ENCODE assay signal across 9 mouse cellular contexts in genomic region chr3:88408953-88409352, GRCm38 (mm10). TPM values are rescaled to one million over a fixed set of nuclear protein-coding genes. Genes with fewer than 3 reads are reported as not detected.
DNase-seq lines count a peak whose midpoint lies in the region; ATAC-seq and TF ChIP-seq lines count a peak whose summit lies in the region.
"Had no signal": no experiment of that assay in that cellular context is flagged by ENCODE, and none has a peak within 500 bp of the region (broad histone marks: within the 10 kb centered on the region; RNA-seq: fewer than 3 reads in every experiment).

No protein-coding gene starts in this region.

- peak overlapping the region; percentile 71 for H3K4me3 ChIP-seq in heart, embryonic 10.5 days
- H3K4me3 ChIP-seq in E14TG2a.4 (replicated peaks; ENCODE audit: low read length) = peak overlapping the region; percentile 86
- H3K4me3 ChIP-seq in forebrain, embryonic 16.5 days (replicated peaks; ENCODE audit: low read length) = no peak overlapping the region; the same call in 1 of the 2 replicates
- H3K4me3 ChIP-seq in liver, postnatal 0 days (ENCODE audit: low read depth, low read length) = peak overlapping the region; percentile 57

- no peaks in the 10 kb centered on the region for H3K27me3 ChIP-seq in heart, embryonic 10.5 days (ENCODE audit: insufficient read depth, poor library complexity, severe bottlenecking)
- H3K27me3 ChIP-seq in E14TG2a.4 (ENCODE audit: insufficient read depth, low read length) = no peaks in the 10 kb centered on the region
- H3K27me3 ChIP-seq in forebrain, embryonic 16.5 days (replicated peaks; ENCODE audit: control insufficient read depth, insufficient read depth, low read length) = no peaks in the 10 kb centered on the region
- H3K27me3 ChIP-seq in liver, postnatal 0 days (ENCODE audit: insufficient read depth, low read length) = no peaks in the 10 kb centered on the region

- no peak for TF ChIP-seq EP300 in liver, postnatal 0 days (IDR thresholded peaks at IDR 0.05; ENCODE audit: low read depth)

- no peak for ATAC-seq in forebrain, embryonic 16.5 days
- no peak for ATAC-seq in liver, postnatal 0 days

- intact Hi-C loops in heart, postnatal 25 days (cut with DNase I) = no loop called here

- H3K4me2 ChIP-seq in forebrain, embryonic 16.5 days (ENCODE audit: low read length) = peak overlapping the region; percentile 72
- H3K4me2 ChIP-seq in liver, postnatal 0 days (ENCODE audit: low read depth, low read length) = peak overlapping the region; percentile 85

- H3K36me3 ChIP-seq in heart, embryonic 10.5 days = peaks cover 34% of the 10 kb centered on the region
- peaks cover 65% of the 10 kb centered on the region for H3K36me3 ChIP-seq in E14TG2a.4 (ENCODE audit: insufficient read depth, low read length)
- H3K36me3 ChIP-seq in forebrain, embryonic 16.5 days (ENCODE audit: control insufficient read depth, insufficient read depth) = no peaks in the 10 kb centered on the region; the same call in 1 of the 2 replicates
- peaks cover 13% of the 10 kb centered on the region for H3K36me3 ChIP-seq in liver, postnatal 0 days (replicated peaks; ENCODE audit: insufficient read depth, low read length)

- H3K9ac ChIP-seq in forebrain, embryonic 16.5 days (replicated peaks; ENCODE audit: low read depth, low read length) = peak overlapping the region; percentile 88
- H3K9ac ChIP-seq in liver, postnatal 0 days (replicated peaks) = peak overlapping the region; percentile 75

- peaks cover 42% of the 10 kb centered on the region for H3K4me1 ChIP-seq in heart, embryonic 10.5 days
- peaks cover 57% of the 10 kb centered on the region for H3K4me1 ChIP-seq in E14TG2a.4 (replicated peaks; ENCODE audit: low read depth, low read length)
- peaks cover 20% of the 10 kb centered on the region for H3K4me1 ChIP-seq in forebrain, embryonic 16.5 days (replicated peaks; ENCODE audit: control insufficient read depth, insufficient read depth, low read length)
- H3K4me1 ChIP-seq in liver, postnatal 0 days (ENCODE audit: insufficient read depth) = peaks cover 42% of the 10 kb centered on the region

- H3K9me3 ChIP-seq in heart, embryonic 10.5 days = no peaks in the 10 kb centered on the region
- H3K9me3 ChIP-seq in E14TG2a.4 (ENCODE audit: low read length) = no peaks in the 10 kb centered on the region
- H3K9me3 ChIP-seq in forebrain, embryonic 16.5 days (ENCODE audit: control insufficient read depth, low read length) = no peaks in the 10 kb centered on the region
- H3K9me3 ChIP-seq in liver, postnatal 0 days (ENCODE audit: low read length) = no peaks in the 10 kb centered on the region

- peak overlapping the region; percentile 97 for H3K27ac ChIP-seq in heart, embryonic 10.5 days
- no peak overlapping the region for H3K27ac ChIP-seq in forebrain, embryonic 16.5 days (ENCODE audit: low read length)
- peak overlapping the region; percentile 96 for H3K27ac ChIP-seq in liver, postnatal 0 days (ENCODE audit: low read depth)

- no peak for DNase-seq in heart, embryonic 10.5 days (ENCODE audit: low spot score)
- no peak for DNase-seq in heart, postnatal 25 days (ENCODE audit: low spot score)
- peak; percentile 16 for DNase-seq in liver, postnatal 0 days
- DNase-seq in right cerebral cortex, postnatal 36 days (ENCODE audit: low spot score in 2 of 2) = no peak
- DNase-seq in layer of hippocampus, postnatal 14 days (ENCODE audit: low spot score in 2 of 2) = no peak
- DNase-seq in kidney, postnatal 10 days = no peak
- DNase-seq: left cerebral cortex, postnatal 4 days had no signal

- 72% methylated on average over 5 of the region's 5 CpGs for WGBS in heart, embryonic 10.5 days
- 62% methylated on average over 5 of the region's 5 CpGs for WGBS in forebrain, embryonic 16.5 days
- WGBS in liver, postnatal 0 days (ENCODE audit: insufficient replicate concordance) = 30% methylated on average over 5 of the region's 5 CpGs

- no peak for TF ChIP-seq CTCF in E14TG2a.4 (conservative IDR thresholded peaks at IDR 0.05; ENCODE audit: low read length)
- no peak for TF ChIP-seq CTCF in liver, postnatal 0 days (IDR thresholded peaks at IDR 0.05; ENCODE audit: low read depth)

RNA-seq across cellular contexts. Expression of gene Pmf1, which starts 1.2 kb away (rescaled TPM):
- 131 and 149 TPM in 2 replicates for polyA plus RNA-seq in heart, embryonic 10.5 days (2016; fragmentation: Nextera tagmentation; extraction: Ambion mirVana)
- total RNA-seq in heart, postnatal 25 days (2021) = 10 to 100 TPM; 19.1 to 20.5 TPM
- 45.1 and 45.5 TPM in 2 replicates for polyA plus RNA-seq in forebrain, embryonic 16.5 days (2015; fragmentation: Nextera tagmentation; extraction: Ambion mirVana)
- polyA plus RNA-seq in liver, postnatal 0 days (2015; fragmentation: Nextera tagmentation; extraction: Ambion mirVana) = 59.5 and 64.3 TPM in 2 replicates
- 1 to 10 TPM; 6.9 to 9.9 TPM for total RNA-seq in layer of hippocampus, postnatal 14 days (2021)

RNA-seq across cellular contexts. Expression of gene Slc25a44, which starts 16.0 kb away (rescaled TPM):
- polyA plus RNA-seq in heart, embryonic 10.5 days (2016; fragmentation: Nextera tagmentation; extraction: Ambion mirVana) = 16.8 and 17.5 TPM in 2 replicates
- 10 to 100 TPM; 11.2 to 13.2 TPM for total RNA-seq in heart, postnatal 25 days (2021)
- polyA plus RNA-seq in forebrain, embryonic 16.5 days (2015; fragmentation: Nextera tagmentation; extraction: Ambion mirVana) = 36.2 and 37.1 TPM in 2 replicates
- 9.0 and 9.2 TPM in 2 replicates for polyA plus RNA-seq in liver, postnatal 0 days (2015; fragmentation: Nextera tagmentation; extraction: Ambion mirVana)
- 10 to 100 TPM; 68.6 to 70.3 TPM for total RNA-seq in layer of hippocampus, postnatal 14 days (2021)

RNA-seq across cellular contexts. Expression of gene Bglap, which starts 24.7 kb away (rescaled TPM):
- not detected in 2 replicates for polyA plus RNA-seq in heart, embryonic 10.5 days (2016; fragmentation: Nextera tagmentation; extraction: Ambion mirVana)
- not detected for total RNA-seq in heart, postnatal 25 days (2021)
- polyA plus RNA-seq in forebrain, embryonic 16.5 days (2015; fragmentation: Nextera tagmentation; extraction: Ambion mirVana) = 1.1 TPM in 1 of 2 replicates, not detected in the other
- polyA plus RNA-seq in liver, postnatal 0 days (2015; fragmentation: Nextera tagmentation; extraction: Ambion mirVana) = not detected in 2 replicates
- total RNA-seq in layer of hippocampus, postnatal 14 days (2021) = 1 to 10 TPM in 1 of 2 experiments, not detected in 1; 1.3 TPM
- total RNA-seq: left cerebral cortex, postnatal 4 days had no signal

RNA-seq across cellular contexts. Expression of gene Bglap2, which starts 30.5 kb away (rescaled TPM):
- not detected in 2 replicates for polyA plus RNA-seq in heart, embryonic 10.5 days (2016; fragmentation: Nextera tagmentation; extraction: Ambion mirVana)
- not detected for total RNA-seq in heart, postnatal 25 days (2021)
- 2.2 TPM in 1 of 2 replicates, not detected in the other for polyA plus RNA-seq in forebrain, embryonic 16.5 days (2015; fragmentation: Nextera tagmentation; extraction: Ambion mirVana)
- not detected in 2 replicates for polyA plus RNA-seq in liver, postnatal 0 days (2015; fragmentation: Nextera tagmentation; extraction: Ambion mirVana)
- not detected for total RNA-seq in layer of hippocampus, postnatal 14 days (2021)
- total RNA-seq: left cerebral cortex, postnatal 4 days had no signal

RNA-seq across cellular contexts. Expression of gene Bglap3, which starts 36.4 kb away (rescaled TPM):
- polyA plus RNA-seq in heart, embryonic 10.5 days (2016; fragmentation: Nextera tagmentation; extraction: Ambion mirVana) = 0.44 TPM in 1 of 2 replicates, not detected in the other
- not detected for total RNA-seq in heart, postnatal 25 days (2021)
- polyA plus RNA-seq in forebrain, embryonic 16.5 days (2015; fragmentation: Nextera tagmentation; extraction: Ambion mirVana) = not detected in 2 replicates
- 0.43 and 0.62 TPM in 2 replicates for polyA plus RNA-seq in liver, postnatal 0 days (2015; fragmentation: Nextera tagmentation; extraction: Ambion mirVana)
- total RNA-seq in layer of hippocampus, postnatal 14 days (2021) = not detected
